Mouse (Mus musculus) midbrain, embryonic 16.5 days (tissue): ENCODE results near the gene Ip6k1. TPM values are rescaled to one million over a fixed set of nuclear protein-coding genes. Genes with fewer than 3 reads are reported as not detected.

Experiments
- ATAC-seq: fragments of 200-750 bp; cut with Nextera tagmentation; 2 replicates; pipeline ENCODE4 v1.8.0; 2017; ENCODE audit warnings: moderate TSS enrichment
- H3K27ac ChIP-seq: fragments of 300-500 bp; sonication (generic); 2 replicates; pipeline ENCODE4 v1.5.1; 2014; ENCODE audit warnings: mild to moderate bottlenecking, low read length, mixed read lengths
- H3K27me3 ChIP-seq: fragments of 300-500 bp; sonication (generic); 2 replicates; pipeline ENCODE4 v1.6.1; 2014; ENCODE audit warnings: low read depth, low read length, mixed read lengths; ENCODE audit not compliant: control insufficient read depth, insufficient read depth
- H3K36me3 ChIP-seq: fragments of 300-500 bp; sonication (generic); 2 replicates; pipeline ENCODE4 v1.6.1; 2014; ENCODE audit warnings: mild to moderate bottlenecking, low read length, moderate library complexity, mixed read lengths; ENCODE audit not compliant: control insufficient read depth, insufficient read depth
- H3K4me1 ChIP-seq: fragments of 300-500 bp; sonication (generic); 2 replicates; pipeline ENCODE4 v1.6.1; 2014; ENCODE audit warnings: mild to moderate bottlenecking, low read length, mixed read lengths; ENCODE audit not compliant: control insufficient read depth, insufficient read depth
- H3K4me2 ChIP-seq: fragments of 300-500 bp; sonication (generic); 2 replicates; pipeline ENCODE4 v1.6.1; 2014; ENCODE audit warnings: mild to moderate bottlenecking, low read length, mixed read lengths
- H3K4me3 ChIP-seq: fragments of 300-500 bp; sonication (generic); 2 replicates; pipeline ENCODE4 v1.5.1; 2014; ENCODE audit warnings: low read depth, mild to moderate bottlenecking, low read length, moderate library complexity, mixed read lengths
- H3K9ac ChIP-seq: fragments of 300-500 bp; sonication (generic); 2 replicates; pipeline ENCODE4 v1.6.1; 2014; ENCODE audit warnings: low read depth, low read length, mixed read lengths
- H3K9me3 ChIP-seq: fragments of 300-500 bp; sonication (generic); replicated peaks from 2 replicates; pipeline ENCODE4 v1.6.1; 2014; ENCODE audit warnings: mild to moderate bottlenecking, low read length, mixed read lengths; ENCODE audit not compliant: control insufficient read depth, poor library complexity, severe bottlenecking
- WGBS: fragments of 180-500 bp; shearing (Covaris S2); extraction: QIAGEN DNeasy Blood & Tissue Kit; methylation state at CpG from one replicate; pipeline ENCODE4 v1.1.7; 2014; 5-methylcytosine and 5-hydroxymethylcytosine counted together
- polyA plus RNA-seq: library from polyadenylated mRNA; unstranded; fragments of >200 nt; fragmentation: Nextera tagmentation; extraction: Ambion mirVana; gene quantifications from 2 replicates; pipeline ENCODE4 v1.2.1, GENCODE M21; 2015

The Ip6k1 gene
- polyA plus RNA-seq, 1 experiment from 2014 or later = 118 TPM

GRCm38 (mm10) chr9:108027867-108028266 is 25.6 kb downstream of the Ip6k1 start:
- Histone ChIP-seq H3K9me3 (no peaks in the 10 kb centered on the region), H3K4me1 (no peaks in the 10 kb centered on the region), H3K27ac (no peak overlapping the region), H3K9ac (no peak overlapping the region), H3K4me3 (no peak overlapping the region), H3K4me2 (no peak overlapping the region), H3K27me3 (no peaks in the 10 kb centered on the region), H3K36me3 (peaks cover 21% of the 10 kb centered on the region)
- no peak for ATAC-seq
- WGBS = 97% methylated on average over 3 of the region's 3 CpGs

GRCm38 (mm10) chr9:108032126-108032525 is 29.8 kb downstream of the Ip6k1 start:
- H3K27ac ChIP-seq = no peak overlapping the region

GRCm38 (mm10) chr9:108035331-108036156 is 33.2 kb downstream of the Ip6k1 start:
- 96% methylated on average over 2 of the region's 2 CpGs for WGBS
- no peak overlapping the region for H3K9ac ChIP-seq
- H3K9me3 ChIP-seq = no peaks in the 10 kb centered on the region
- no peak overlapping the region for H3K27ac ChIP-seq
- ATAC-seq = no peak
- no peaks in the 10 kb centered on the region for H3K27me3 ChIP-seq
- H3K4me2 ChIP-seq = no peak overlapping the region
- no peaks in the 10 kb centered on the region for H3K4me1 ChIP-seq
- peaks cover 20% of the 10 kb centered on the region for H3K36me3 ChIP-seq
- no peak overlapping the region for H3K4me3 ChIP-seq

More at GRCm38 (mm10) chr9:108032126-108032525, 29.8 kb downstream of the Ip6k1 start:
- H3K4me1 ChIP-seq = no peaks in the 10 kb centered on the region
- no peak overlapping the region for H3K4me3 ChIP-seq
- no peak for ATAC-seq
- 89% methylated on average over 5 of the region's 5 CpGs for WGBS
- peaks cover 25% of the 10 kb centered on the region for H3K36me3 ChIP-seq
- H3K27me3 ChIP-seq = no peaks in the 10 kb centered on the region
- H3K9ac ChIP-seq = no peak overlapping the region
- H3K9me3 ChIP-seq = no peaks in the 10 kb centered on the region
- H3K4me2 ChIP-seq = no peak overlapping the region

- Histone ChIP-seq H3K27ac (no peak overlapping the region), H3K4me1 (peaks cover 10% of the 10 kb centered on the region), H3K4me2 (no peak overlapping the region), H3K36me3 (peaks cover 26% of the 10 kb centered on the region), H3K9me3 (no peaks in the 10 kb centered on the region), H3K27me3 (no peaks in the 10 kb centered on the region), H3K4me3 (no peak overlapping the region), H3K9ac (no peak overlapping the region)
- WGBS = 97% methylated on average over 8 of the region's 8 CpGs
- ATAC-seq = no peak
Observed at GRCm38 (mm10) chr9:108044751-108045492, 42.6 kb downstream of the Ip6k1 start.

- peaks cover 21% of the 10 kb centered on the region for H3K36me3 ChIP-seq
- no peak for ATAC-seq
- 85% methylated on average over 4 of the region's 4 CpGs for WGBS
Observed at GRCm38 (mm10) chr9:108046582-108046981, 44.3 kb downstream of the Ip6k1 start.

GRCm38 (mm10) chr9:108047601-108048565 is 45.6 kb downstream of the Ip6k1 start:
- peak overlapping the region; percentile 89 for H3K4me2 ChIP-seq
- ATAC-seq = no peak
- no peaks in the 10 kb centered on the region for H3K9me3 ChIP-seq
- peak overlapping the region; percentile 58; the same call in 1 of the 2 replicates for H3K27ac ChIP-seq
- WGBS = 47% methylated on average over 17 of the region's 17 CpGs
- peak overlapping the region; percentile 77 for H3K4me3 ChIP-seq
- peaks cover 18% of the 10 kb centered on the region for H3K36me3 ChIP-seq
- peak overlapping the region; percentile 73 for H3K9ac ChIP-seq
- H3K27me3 ChIP-seq = no peaks in the 10 kb centered on the region
- H3K4me1 ChIP-seq = peaks cover 16% of the 10 kb centered on the region

More at GRCm38 (mm10) chr9:108046582-108046981, 44.3 kb downstream of the Ip6k1 start:
- Histone ChIP-seq H3K9ac (no peak overlapping the region), H3K27ac (no peak overlapping the region), H3K9me3 (no peaks in the 10 kb centered on the region), H3K27me3 (no peaks in the 10 kb centered on the region), H3K4me1 (peaks cover 16% of the 10 kb centered on the region), H3K4me2 (no peak overlapping the region), H3K4me3 (no peak overlapping the region)

- under 1% methylated on average over 19 of the region's 19 CpGs for WGBS
- peaks cover 18% of the 10 kb centered on the region for H3K4me1 ChIP-seq
- H3K36me3 ChIP-seq = peaks cover 18% of the 10 kb centered on the region
- peak; percentile 50 for ATAC-seq
- peak overlapping the region; percentile 89 for H3K4me2 ChIP-seq
- H3K4me3 ChIP-seq = peak overlapping the region; percentile 77
- H3K27me3 ChIP-seq = no peaks in the 10 kb centered on the region
- no peaks in the 10 kb centered on the region for H3K9me3 ChIP-seq
- H3K9ac ChIP-seq = peak overlapping the region; percentile 73
- H3K27ac ChIP-seq = peak overlapping the region; percentile 58; the same call in 1 of the 2 replicates
Observed at GRCm38 (mm10) chr9:108048566-108048955, 46.3 kb downstream of the Ip6k1 start.

GRCm38 (mm10) chr9:108049016-108049455 is 46.7 kb downstream of the Ip6k1 start, which contains the start of gene Gmppb:
Gmppb (plus strand) TSS chr9:108049242.
- Histone ChIP-seq H3K9me3 (no peaks in the 10 kb centered on the region), H3K4me3 (peak within 1 kb of the TSS; percentile 77), H3K9ac (peak within 1 kb of the TSS; percentile 73), H3K36me3 (peaks cover 23% of the 10 kb centered on the region), H3K27me3 (no peaks in the 10 kb centered on the region), H3K27ac (peak within 1 kb of the TSS; percentile 69), H3K4me1 (peaks cover 18% of the 10 kb centered on the region), H3K4me2 (peak within 1 kb of the TSS; percentile 89)
- peak; percentile 95 for ATAC-seq
- under 1% methylated on average over 32 of the region's 39 CpGs for WGBS
